Mouse (Mus musculus): Measurements from ENCODE around the gene Lmntd1. TPM values are rescaled to one million over a fixed set of nuclear protein-coding genes. Genes with fewer than 3 reads are reported as not detected.

Gene Lmntd1
- polyA plus RNA-seq, 1 experiment: not detected

DNA sequence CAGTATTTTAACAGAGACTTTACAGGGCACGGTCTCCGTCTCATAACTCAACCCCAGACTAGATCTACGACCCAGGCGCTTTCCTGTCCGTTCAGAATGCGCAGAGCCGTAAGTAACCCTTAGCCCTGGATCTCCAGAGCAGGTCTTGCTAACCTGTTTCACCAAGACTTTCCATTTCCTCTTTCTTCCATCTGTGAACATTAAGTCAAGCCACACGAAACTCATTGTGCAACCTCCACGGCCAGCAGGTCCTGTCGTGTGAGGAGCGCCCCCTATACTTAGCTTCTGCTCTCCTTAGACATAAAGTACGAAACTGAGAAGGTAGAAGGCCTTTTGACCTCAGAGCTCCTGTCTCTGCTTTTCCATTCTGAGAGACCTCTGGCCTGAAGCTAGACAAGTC, 105.3 kb downstream of the Lmntd1 start:
- Histone ChIP-seq H3K4me3 (replicated peaks) (no peak overlapping the region), H3K27me3 (replicated peaks) (peaks cover 11% of the 10 kb centered on the region), H3K36me3 (replicated peaks; ENCODE audit: low read length) (no peaks in the 10 kb centered on the region), H3K9me3 (0 out of 2 replicates have a peak, but pooled peaks cover under 1% of the 10 kb centered on the region), H3K4me1 (no peaks in the 10 kb centered on the region)
- TF ChIP-seq FLI1 (IDR thresholded peaks at IDR 0.05; ENCODE audit: low read length) (no peak), GATA1 (IDR thresholded peaks at IDR 0.05; ENCODE audit: borderline replicate concordance, low read length) (no peak)

DNA sequence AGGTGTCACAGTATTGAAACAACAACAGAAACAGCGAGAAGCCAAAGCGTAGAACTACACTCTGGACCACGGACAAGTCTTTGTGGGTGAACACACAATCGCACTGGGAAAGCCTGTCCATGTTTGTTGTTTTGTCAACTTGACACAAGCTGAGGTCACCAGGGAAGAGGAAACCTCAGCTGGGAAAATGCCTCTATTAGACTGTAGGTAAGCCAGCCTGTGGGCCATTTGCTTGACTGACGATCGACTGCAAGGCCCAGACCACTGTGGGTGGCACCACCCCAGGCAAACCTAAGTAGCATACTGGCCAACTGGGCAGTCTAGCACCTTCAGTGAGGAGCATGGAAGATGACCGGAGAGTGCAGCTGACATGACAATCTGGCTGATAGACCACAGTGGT, 112.4 kb downstream of the Lmntd1 start:
- Histone ChIP-seq H3K4me1 (no peaks in the 10 kb centered on the region; the same call in 1 of the 2 replicates), H3K9me3 (peaks cover 15% of the 10 kb centered on the region), H3K27me3 (replicated peaks) (peaks cover 7% of the 10 kb centered on the region), H3K4me3 (replicated peaks) (no peak overlapping the region), H3K36me3 (replicated peaks; ENCODE audit: low read length) (no peaks in the 10 kb centered on the region)
- TF ChIP-seq FLI1 (IDR thresholded peaks at IDR 0.05; ENCODE audit: low read length) (no peak), GATA1 (IDR thresholded peaks at IDR 0.05; ENCODE audit: borderline replicate concordance, low read length) (no peak)

DNA sequence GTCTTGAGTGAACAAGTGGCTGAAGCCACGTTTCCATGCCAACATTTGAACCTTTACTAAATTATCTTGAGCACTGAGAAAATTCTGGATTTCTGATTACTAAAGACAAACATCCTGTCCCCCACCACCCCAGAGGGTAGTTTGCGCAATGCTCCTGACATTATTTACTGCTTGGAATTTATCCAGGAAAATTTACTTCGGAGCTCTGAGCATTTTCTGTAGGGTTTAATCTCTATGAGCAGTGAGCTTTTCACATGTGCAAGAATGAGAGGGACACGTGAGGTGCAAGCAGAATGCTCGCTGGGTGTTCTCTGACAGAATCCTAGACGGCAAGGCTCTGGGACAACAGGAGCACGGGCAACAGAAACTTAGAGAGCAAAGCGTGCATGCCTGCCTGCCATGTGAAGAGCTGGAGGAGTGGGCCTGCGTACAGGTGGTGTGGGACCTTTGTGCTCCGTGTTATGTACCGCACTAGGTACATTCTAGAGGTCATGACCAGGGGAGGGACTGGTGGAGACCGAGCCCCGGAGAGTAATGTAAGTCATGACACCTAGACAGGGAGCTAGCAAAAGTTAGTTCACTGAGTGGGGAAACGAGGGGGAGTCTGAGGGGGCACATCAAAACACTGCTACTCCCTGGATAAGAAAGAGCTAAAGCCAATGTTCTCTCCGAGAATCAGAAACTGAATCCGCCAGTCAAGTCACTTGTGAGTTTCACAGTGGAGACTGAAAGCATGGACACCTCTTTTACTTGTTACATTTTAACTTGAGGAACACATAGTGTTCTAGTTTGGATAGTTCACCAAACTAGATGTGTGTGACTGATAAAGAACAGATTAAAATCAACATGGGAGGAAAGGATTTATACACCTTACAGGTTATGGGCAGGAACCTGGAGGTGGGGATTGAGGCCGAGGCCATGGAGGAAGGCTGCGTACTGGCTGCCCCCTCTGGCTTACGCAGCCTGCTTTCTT, 114.3 kb downstream of the Lmntd1 start:
- Histone ChIP-seq H3K4me1 (peaks cover 5% of the 10 kb centered on the region; the same call in 1 of the 2 replicates), H3K27me3 (replicated peaks) (peaks cover 5% of the 10 kb centered on the region), H3K36me3 (replicated peaks; ENCODE audit: low read length) (no peaks in the 10 kb centered on the region), H3K4me3 (replicated peaks) (no peak overlapping the region), H3K9me3 (peaks cover 20% of the 10 kb centered on the region)
- no peak for TF ChIP-seq GATA1 (IDR thresholded peaks at IDR 0.05; ENCODE audit: borderline replicate concordance, low read length)
- TF ChIP-seq FLI1 (IDR thresholded peaks at IDR 0.05; ENCODE audit: low read length): no peak

DNA sequence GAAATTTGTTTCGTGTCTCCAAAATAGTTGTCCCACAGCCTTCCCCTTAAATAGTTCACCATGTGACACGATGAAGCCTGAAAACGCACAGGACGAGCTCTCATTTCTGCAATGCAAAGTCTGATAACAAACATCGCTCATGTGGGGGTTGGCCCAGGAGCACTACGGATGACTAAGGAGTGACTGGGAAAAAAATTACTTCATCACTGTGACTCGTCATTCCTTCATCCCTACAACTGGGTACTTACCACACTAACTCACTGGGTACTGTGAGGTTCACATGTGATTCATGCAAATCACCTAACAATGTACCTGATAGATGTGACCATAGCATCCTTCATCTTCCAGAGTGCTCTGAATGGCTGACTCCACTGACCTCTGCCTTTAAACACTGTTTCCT, 118.4 kb downstream of the Lmntd1 start:
- TF ChIP-seq GATA1 (IDR thresholded peaks at IDR 0.05; ENCODE audit: borderline replicate concordance, low read length): no peak
- no peak for TF ChIP-seq FLI1 (IDR thresholded peaks at IDR 0.05; ENCODE audit: low read length)
- Histone ChIP-seq H3K4me3 (replicated peaks) (no peak overlapping the region), H3K4me1 (peaks cover 5% of the 10 kb centered on the region; the same call in 1 of the 2 replicates), H3K9me3 (peaks cover 5% of the 10 kb centered on the region; the same call in 1 of the 2 replicates), H3K36me3 (replicated peaks; ENCODE audit: low read length) (no peaks in the 10 kb centered on the region), H3K27me3 (replicated peaks) (peaks cover 5% of the 10 kb centered on the region)

DNA sequence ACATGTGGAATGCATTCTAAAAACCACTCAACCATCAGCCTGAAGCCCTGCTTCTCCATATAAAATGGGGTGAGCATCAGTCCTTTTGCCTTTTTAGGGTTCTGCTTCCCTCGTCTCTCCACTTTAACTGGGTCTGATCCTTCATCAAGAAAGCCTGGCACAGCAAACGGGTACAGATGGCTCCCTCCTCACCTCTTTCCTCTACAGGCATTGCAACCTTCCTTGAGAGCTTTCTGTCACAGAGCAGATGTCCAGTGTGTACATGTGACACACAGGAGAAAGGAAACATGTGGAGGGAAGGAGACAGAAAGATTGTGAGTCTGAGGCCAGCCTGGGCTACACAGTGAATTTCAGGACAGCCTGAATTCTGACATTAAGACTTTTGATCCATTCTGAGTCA, 125.9 kb downstream of the Lmntd1 start:
- H3K36me3 ChIP-seq (replicated peaks; ENCODE audit: low read length): no peaks in the 10 kb centered on the region

DNA sequence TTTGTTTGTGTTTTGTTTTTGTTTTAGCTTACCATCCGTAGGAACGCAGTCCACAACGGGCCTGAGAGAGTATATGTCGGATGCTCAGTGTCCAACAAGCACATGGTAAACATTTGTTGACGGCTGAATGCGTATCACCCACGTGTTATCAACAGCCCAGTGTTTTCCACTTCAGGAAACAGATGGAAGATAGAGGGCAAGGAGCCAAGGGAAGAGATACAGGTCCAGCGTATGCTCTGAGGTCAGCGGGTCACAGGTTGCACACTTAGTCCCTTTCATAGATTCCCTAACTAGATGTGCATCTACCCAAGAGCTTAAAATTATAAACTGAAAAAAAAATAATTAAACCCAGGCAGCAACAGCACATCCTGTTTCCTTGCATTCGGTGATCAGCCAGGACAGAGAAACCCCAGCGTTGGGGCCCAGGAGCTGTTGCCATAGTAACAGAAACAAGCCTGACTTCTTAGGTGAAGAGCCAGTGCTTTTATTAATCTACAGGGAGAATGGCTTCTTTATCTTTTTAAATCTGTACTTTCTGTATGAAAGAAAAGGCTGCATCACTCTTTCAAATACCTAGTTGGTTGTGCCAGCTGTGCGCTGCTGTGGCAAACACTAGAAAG, 128.0 kb downstream of the Lmntd1 start:
- Histone ChIP-seq H3K4me3 (replicated peaks) (no peak overlapping the region), H3K27me3 (replicated peaks) (peaks cover 1% of the 10 kb centered on the region), H3K36me3 (replicated peaks; ENCODE audit: low read length) (no peaks in the 10 kb centered on the region), H3K4me1 (no peaks in the 10 kb centered on the region), H3K9me3 (no peaks in the 10 kb centered on the region)
- TF ChIP-seq GATA1 (IDR thresholded peaks at IDR 0.05; ENCODE audit: borderline replicate concordance, low read length) (no peak), FLI1 (IDR thresholded peaks at IDR 0.05; ENCODE audit: low read length) (no peak)

More for the DNA sequence above, 125.9 kb downstream of the Lmntd1 start:
- H3K27me3 ChIP-seq (replicated peaks): peaks cover 1% of the 10 kb centered on the region
- H3K4me3 ChIP-seq (replicated peaks): no peak overlapping the region
- no peaks in the 10 kb centered on the region for H3K9me3 ChIP-seq
- TF ChIP-seq GATA1 (IDR thresholded peaks at IDR 0.05; ENCODE audit: borderline replicate concordance, low read length) (no peak), FLI1 (IDR thresholded peaks at IDR 0.05; ENCODE audit: low read length) (no peak)
- H3K4me1 ChIP-seq: no peaks in the 10 kb centered on the region

DNA sequence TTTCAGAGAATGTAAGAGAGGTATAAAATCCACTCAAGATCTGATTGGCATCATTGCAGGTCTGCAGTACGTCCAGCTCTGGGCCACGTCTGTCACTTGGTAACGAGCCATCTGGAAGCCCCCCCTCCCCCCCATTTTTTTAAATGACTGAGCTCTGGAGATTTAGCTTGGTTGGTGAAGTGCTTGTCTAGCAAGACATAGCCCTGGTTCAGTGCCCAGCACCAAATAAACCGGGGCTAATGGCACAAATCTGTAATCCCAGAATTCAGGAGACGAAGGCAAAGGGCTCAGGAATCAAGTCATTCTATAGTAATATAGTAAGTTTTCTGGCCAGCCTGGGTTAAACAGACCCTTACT, 130.8 kb downstream of the Lmntd1 start:
- Histone ChIP-seq H3K9me3 (no peaks in the 10 kb centered on the region), H3K4me1 (no peaks in the 10 kb centered on the region), H3K36me3 (replicated peaks; ENCODE audit: low read length) (no peaks in the 10 kb centered on the region), H3K4me3 (replicated peaks) (no peak overlapping the region), H3K27me3 (replicated peaks) (peaks cover 10% of the 10 kb centered on the region)
- TF ChIP-seq FLI1 (IDR thresholded peaks at IDR 0.05; ENCODE audit: low read length) (no peak), GATA1 (IDR thresholded peaks at IDR 0.05; ENCODE audit: borderline replicate concordance, low read length) (no peak)

DNA sequence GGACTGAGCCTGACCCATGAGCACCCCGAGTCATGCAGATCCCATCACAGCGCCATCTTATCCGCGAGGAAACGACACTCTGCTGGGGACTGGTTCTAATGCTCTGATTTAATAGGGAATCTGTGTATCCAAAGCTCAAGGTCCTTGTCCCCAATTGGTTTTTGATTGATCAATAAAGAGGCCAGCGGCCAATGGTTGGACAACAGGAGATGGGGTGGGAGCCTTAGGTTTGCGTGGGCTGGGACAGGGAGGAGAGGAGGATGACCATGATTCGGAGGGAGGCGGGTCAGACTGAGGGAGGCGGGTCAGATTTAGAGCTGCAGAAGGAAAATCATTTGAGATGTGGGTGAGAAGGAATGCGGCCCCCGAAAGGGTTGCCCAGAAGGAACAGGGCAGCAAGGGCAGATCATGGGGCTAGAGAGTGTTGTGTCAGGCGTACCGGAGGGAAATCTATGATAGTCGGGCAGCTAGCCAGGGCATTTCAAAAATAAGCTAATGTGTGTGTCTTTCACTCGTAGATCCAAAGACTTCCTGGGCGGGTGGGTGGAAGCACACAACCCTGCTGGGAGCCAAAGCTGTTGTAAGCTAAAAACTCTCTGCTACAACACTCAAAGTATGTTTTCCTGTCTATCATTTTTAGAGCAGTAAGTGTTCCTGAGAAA, 131.3 kb downstream of the Lmntd1 start:
- no peaks in the 10 kb centered on the region for H3K9me3 ChIP-seq

DNA sequence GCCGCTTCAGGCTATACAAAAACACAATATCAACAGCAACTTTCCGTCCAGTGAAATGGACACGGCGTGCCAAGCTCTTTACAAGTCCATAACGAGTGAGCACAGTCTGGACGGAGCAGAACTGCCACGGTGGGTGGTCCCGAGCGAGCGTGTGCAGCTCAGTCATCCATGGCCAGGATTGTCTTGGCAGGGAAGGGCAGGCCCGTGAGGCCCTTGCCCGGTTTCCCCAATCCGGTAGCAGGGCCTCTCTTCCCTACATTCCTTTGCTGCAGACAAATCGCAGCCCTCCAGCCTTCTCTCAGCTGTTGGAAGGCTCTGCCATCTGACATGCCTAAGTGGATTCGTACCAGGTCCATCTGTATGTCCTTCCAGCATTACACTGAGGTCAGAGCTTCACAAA, 132.2 kb downstream of the Lmntd1 start:
- TF ChIP-seq FLI1 (IDR thresholded peaks at IDR 0.05; ENCODE audit: low read length): no peak
- TF ChIP-seq GATA1 (IDR thresholded peaks at IDR 0.05; ENCODE audit: borderline replicate concordance, low read length): no peak
- H3K4me1 ChIP-seq: no peaks in the 10 kb centered on the region
- H3K4me3 ChIP-seq (replicated peaks): no peak overlapping the region
- H3K9me3 ChIP-seq: no peaks in the 10 kb centered on the region
- H3K36me3 ChIP-seq (replicated peaks; ENCODE audit: low read length): no peaks in the 10 kb centered on the region
- peaks cover 12% of the 10 kb centered on the region for H3K27me3 ChIP-seq (replicated peaks)

More for the DNA sequence above, 131.3 kb downstream of the Lmntd1 start:
- Histone ChIP-seq H3K36me3 (replicated peaks; ENCODE audit: low read length) (no peaks in the 10 kb centered on the region), H3K4me1 (no peaks in the 10 kb centered on the region), H3K27me3 (replicated peaks) (peaks cover 10% of the 10 kb centered on the region), H3K4me3 (replicated peaks) (no peak overlapping the region)
- no peak for TF ChIP-seq GATA1 (IDR thresholded peaks at IDR 0.05; ENCODE audit: borderline replicate concordance, low read length)
